Mouse (Mus musculus) kidney, postnatal 10 days (tissue): ENCODE measurements at regions not wholly inside any gene's neighbourhood (a gene's known extent, or its start where the extent isn't known, plus 50 kb on each side); places are given as distances from the start of the nearest gene placed in this dataset.

Source experiments
- DNase-seq: peaks from one replicate; pipeline ENCODE4 v3.0.0; 2021; ENCODE audit warnings: mixed read lengths

GRCm38 (mm10) chr1:163650577-163651180 is 74.4 kb downstream of the Mettl11b start:
- no peak for DNase-seq

- no peak for DNase-seq
Observed at GRCm38 (mm10) chr1:163642091-163642490, 82.9 kb downstream of the Mettl11b start.

- DNase-seq = no peak
Observed at GRCm38 (mm10) chr1:163640527-163641228, 84.4 kb downstream of the Mettl11b start.

GRCm38 (mm10) chr1:163630291-163630812 is 94.7 kb downstream of the Mettl11b start:
- no peak for DNase-seq

DNA sequence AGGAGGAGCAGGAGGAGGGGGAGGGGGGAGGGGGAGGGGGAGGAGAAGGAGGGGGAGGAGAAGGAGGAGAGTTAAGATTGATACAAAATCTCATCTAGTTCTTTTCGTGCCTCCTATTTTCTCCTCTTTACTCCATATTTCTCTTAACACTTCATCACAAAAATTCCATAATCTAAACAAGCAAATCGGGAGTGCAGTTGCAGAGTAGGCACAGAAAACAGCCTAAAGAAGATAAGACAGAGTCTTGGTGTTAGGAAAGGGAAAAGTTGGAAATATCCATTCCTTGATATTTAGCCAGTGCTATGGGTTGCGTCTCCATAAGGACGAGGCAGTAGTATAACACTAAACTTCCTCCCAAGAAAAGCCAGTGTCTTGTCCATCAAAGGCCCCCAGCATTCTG is 100.1 kb downstream of the Mettl11b start:
- DNase-seq = no peak

- no peak for DNase-seq
Observed at GRCm38 (mm10) chr1:163621293-163621692, 103.7 kb downstream of the Mettl11b start.

DNA sequence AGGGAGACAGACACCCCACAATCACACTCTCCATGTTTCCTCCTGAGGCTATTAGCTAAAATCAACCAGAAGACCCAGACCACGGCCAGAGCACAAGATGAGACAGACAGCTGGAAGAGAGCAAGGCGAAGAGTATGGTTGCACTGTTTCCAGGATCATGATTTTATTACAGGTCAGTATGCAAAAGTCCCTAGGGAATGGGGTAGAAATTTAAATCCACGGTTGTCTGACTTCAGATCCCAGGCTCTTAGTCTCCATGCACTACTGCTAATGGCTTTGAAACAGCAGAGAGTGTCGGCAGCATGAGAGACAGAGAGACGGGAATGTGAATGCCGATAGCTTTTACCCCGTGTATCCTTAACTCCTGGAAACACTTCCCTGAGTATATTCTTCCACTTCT is 105.2 kb downstream of the Mettl11b start:
- no peak for DNase-seq

GRCm38 (mm10) chr1:163618132-163618531 is 106.9 kb downstream of the Mettl11b start:
- no peak for DNase-seq

GRCm38 (mm10) chr1:163616596-163616995 is 108.4 kb downstream of the Mettl11b start:
- no peak for DNase-seq

DNA sequence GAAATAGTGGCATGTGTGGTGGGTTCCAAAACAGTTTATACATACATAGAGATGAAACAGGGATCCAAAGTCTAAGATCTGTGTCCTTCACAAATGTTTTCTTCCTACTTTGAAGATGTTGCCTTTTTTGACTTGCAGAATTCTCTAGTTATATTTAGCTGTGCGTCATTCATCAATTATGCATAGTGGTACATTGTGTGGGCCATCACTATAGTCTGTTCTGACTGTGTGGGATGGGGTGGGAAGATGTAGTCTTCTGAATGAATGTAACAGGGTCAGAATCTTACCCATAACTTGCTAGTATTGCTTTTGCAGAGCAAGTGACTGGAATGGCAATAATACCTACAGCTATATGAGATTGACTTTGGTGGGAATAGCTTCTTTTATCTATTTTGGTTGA is 116.6 kb downstream of the Mettl11b start:
- no peak for DNase-seq

DNA sequence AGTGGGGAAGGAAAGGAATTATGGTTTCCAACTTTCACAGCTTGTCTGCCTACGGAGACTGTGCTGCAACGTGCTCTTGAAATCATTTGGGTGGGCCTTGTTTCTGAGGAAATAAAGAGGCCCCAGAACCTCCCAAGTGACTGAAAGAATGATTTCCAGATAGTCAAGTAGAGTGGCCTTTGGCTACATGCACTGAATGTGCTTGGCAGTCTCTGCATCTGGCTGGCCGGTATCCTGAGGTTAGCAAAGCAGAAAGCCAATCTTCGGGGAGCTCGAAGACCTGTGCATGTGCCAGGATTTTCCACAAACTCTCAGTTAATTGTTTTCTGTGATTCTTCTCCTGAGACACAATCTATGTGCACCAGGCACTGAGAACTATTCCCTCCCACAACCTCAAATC is 117.3 kb downstream of the Mettl11b start:
- DNase-seq = peak; percentile 8

DNA sequence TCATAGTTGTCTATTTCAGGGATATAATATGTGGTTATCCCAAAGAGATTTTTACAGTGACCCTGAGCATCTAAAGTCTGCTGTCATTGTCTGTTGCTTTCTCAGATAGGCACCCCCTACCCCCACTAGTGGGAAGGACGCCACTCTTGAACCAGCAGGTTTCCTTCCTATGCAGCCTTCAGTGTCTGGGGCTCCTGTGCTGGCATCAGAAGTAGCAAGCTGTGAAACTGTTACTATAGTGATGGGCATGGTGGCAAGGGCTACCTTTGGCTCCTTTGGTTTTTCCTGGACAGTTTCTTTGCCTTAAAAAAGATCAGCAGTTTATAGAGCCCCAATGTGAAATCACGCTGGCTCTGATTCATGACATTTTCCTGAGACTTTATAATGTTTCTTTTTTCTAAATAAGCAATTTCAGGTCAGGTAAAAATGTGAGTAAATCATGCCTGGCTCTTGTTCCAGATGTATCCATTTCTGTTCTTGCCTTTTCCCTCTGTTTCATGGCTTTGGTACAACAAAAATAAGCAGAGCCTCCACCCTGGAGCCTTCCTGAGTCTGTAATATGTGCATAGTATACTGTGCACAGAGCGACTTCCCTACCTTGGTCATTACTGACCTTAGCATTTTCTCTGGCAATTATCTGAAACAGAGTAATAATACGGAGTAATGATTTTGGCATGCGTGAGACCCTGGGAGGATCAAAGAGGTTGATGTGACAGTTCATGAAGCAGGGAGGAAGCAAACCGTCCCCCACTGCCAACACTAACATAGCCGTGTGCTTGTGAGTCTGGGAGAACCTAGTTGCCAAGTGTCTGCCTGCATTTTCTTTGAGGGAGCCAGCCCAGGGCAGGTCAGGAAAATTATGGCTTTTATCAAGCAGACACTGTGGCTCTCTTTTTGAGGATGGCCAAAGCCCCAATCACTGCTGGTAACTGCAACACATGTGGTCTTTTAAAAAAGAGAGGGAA is 124.8 kb downstream of the Mettl11b start:
- no peak for DNase-seq

DNA sequence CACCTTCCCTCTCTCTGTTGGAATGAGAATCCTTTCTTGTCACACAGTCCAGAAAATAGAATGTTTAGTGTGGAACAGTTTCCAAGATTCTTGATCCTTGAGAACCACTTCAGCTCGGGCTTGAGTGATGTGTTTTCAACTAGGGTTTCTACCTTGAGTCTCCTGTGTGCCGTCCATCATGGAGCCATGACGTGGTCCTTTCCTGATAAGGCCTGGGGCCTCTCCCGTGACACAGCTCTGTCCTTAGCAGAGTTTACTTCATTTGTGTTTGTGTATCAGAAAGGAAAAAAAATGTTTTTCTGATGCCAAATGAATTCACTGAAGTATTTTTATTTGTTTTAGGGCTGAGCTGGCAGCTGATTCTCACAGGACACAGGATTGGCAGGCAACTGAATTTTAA is 148.6 kb downstream of the Mettl11b start:
- no peak for DNase-seq

- peak; percentile 38 for DNase-seq
Observed at GRCm38 (mm10) chr1:163575593-163575992, 149.4 kb downstream of the Mettl11b start.

DNA sequence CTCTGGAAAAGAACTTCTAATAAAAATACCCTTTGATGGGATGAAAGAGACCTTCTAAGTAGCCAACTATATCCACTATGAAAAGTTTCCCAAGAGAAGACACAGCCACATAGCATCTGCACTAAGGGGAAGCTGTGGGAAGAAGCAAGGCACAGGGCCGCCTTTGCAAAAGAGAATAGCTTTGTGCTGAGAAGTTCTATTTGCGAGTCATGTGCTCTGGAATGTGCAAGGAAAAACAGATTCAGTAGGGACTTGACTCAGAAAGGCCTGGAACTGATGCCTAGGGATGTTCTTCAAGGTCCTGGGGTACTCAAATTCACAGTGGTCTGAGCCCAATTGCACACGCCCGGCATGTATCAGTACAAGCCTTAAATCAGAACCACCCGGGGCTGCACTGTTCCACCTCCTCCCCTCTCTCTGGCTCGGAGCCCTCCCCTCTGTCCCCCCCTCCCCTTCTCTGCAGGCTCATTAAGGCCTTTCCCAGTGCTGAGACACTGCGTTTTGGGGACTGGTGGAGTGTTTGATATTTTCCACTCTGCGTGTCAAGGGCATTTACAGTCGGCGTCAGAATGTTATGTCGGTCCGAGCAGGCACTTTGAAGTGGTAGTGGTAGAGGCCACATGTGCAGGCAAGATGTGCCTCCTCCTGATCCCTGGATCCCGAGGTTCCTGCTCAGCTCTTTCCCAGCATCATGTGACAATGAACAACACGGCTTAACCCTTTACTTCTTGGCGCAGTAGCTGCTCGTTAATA is 150.4 kb downstream of the Mettl11b start:
- peak; percentile 20 for DNase-seq

- no peak for DNase-seq
Observed at GRCm38 (mm10) chr1:163573533-163573932, 151.5 kb downstream of the Mettl11b start.

GRCm38 (mm10) chr1:163563791-163564190 is 160.3 kb upstream of the Gorab start:
- no peak for DNase-seq

- no peak for DNase-seq
Observed at GRCm38 (mm10) chr1:163563064-163563463, 159.6 kb upstream of the Gorab start.

DNA sequence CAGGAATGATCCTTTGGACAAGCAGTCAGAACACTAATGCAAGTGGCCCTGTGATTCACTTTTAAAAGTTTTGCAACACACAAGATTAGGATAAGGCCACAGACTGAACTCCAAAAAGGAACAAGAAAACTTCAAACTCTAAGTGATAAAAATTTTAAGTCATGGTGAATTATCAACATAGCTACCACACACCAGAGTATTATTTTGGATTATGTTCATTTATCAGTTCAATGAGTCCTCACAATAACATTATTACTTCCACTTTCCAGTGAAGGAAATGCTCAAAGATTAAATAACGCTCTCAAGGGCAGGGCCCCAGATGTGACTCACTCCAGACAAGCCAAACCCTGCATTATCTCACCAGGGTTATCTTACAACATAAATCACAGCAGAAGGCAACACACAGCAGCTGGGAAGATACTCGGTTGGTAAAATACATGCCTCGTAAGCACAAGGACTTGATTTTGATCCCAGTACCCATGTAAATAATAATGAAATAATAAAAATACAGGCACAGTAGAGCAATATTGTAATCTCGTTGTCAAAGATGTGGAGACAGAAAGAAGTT is 158.8 kb upstream of the Gorab start:
- DNase-seq = no peak

DNA sequence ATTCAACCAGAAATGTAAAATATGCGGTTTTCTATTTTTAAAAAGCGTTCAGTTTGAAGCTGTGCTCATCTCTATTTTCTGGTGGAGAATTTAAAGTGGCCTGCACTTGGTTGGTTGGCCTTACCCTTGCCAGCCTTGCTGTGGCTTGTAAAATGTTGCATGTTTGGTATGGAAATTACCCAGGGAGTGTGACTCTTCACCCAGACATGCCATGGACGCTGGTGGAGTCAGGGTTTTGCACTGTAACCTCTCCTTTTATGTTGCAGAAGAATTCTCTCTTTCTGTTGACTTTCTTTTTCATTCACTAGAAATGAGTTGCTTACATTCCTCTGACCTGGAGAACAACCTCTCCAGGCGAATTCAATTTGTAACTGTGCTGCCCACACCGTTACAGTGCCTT is 157.5 kb upstream of the Gorab start:
- DNase-seq = no peak

DNA sequence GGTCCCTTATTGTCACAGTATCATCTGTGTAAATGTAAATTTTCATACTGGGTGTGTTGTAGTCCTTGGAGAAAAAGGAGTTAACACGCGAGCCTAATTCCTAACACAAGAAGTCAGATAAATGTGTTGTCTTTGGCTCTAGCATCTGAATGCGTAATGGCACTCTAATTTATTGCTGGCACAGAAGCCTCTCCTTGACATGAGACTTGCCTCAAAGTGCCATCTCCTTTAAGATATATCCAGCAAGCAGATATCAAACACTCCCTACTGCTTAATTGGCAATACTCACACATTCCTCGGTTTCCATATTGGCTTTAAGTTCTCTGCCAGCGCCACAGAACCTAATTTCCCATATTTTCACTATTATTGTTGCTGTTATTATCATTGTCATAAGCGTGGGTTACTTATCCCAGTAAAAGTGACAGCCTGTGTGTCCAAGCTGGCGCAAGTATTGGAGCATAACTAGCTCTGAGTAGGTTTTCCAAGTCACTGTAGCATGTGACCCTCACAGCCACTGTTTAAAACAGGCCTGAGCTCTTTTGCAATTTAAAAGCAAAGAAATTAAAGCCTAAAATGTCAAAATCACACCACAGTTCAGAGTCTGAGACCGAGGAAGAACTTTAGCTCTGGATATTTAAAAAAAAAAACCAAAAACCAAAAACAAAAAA is 156.9 kb upstream of the Gorab start:
- DNase-seq = peak; percentile 13

DNA sequence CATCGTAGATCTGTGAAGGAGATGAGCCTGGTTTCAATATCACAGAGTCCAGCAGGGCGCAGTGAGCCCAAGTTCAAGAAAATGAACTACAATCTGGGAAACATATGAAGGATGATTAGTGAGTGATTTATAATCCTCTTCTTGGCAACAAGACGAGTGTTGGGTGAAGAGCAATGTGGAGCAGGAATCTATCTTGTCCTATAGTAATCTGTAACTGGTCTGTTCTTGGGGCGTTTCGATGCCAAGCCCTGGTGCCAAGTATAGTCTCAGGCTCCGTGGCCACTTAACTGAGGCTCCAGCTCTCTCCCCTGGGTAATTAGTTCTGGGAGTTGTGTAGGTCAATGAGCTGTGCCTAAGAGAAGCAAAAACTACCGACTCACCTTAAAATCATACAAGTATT is 154.4 kb upstream of the Gorab start:
- DNase-seq = no peak
